Mouse (Mus musculus) limb, embryonic 14.5 days (tissue): Measurements from ENCODE around the gene Sh3pxd2b. TPM values are rescaled to one million over a fixed set of nuclear protein-coding genes. Genes with fewer than 3 reads are reported as not detected.

Experiments
- ATAC-seq: fragments of 200-750 bp; cut with Nextera tagmentation; 2 replicates; pipeline ENCODE4 v1.8.0; 2017; ENCODE audit warnings: low read depth, moderate number of reproducible peaks, moderate TSS enrichment; ENCODE audit not compliant: low FRiP score
- DNase-seq: peaks from one replicate; pipeline ENCODE4 v3.0.0-alpha.2; 2015; ENCODE audit warnings: low spot score
- H3K27ac ChIP-seq: fragments of 300-500 bp; sonication (generic); replicated peaks from 2 replicates; pipeline ENCODE4 v1.5.1; 2014; ENCODE audit warnings: low read depth, mild to moderate bottlenecking, low read length, moderate library complexity, mixed read lengths
- H3K27me3 ChIP-seq: fragments of 300-500 bp; sonication (generic); 2 replicates; pipeline ENCODE4 v1.6.1; 2014; ENCODE audit warnings: low read length, mixed read lengths; ENCODE audit not compliant: control insufficient read depth, insufficient read depth
- H3K36me3 ChIP-seq: fragments of 300-500 bp; sonication (generic); 2 replicates; pipeline ENCODE4 v1.6.1; 2014; ENCODE audit warnings: mild to moderate bottlenecking, low read length, moderate library complexity, mixed read lengths; ENCODE audit not compliant: control insufficient read depth, insufficient read depth
- H3K4me1 ChIP-seq: fragments of 300-500 bp; sonication (generic); 2 replicates; pipeline ENCODE4 v1.6.1; 2014; ENCODE audit warnings: antibody characterized with exemption, low read length, mixed read lengths; ENCODE audit not compliant: control insufficient read depth, insufficient read depth
- H3K4me2 ChIP-seq: fragments of 300-500 bp; sonication (generic); replicated peaks from 2 replicates; pipeline ENCODE4 v1.6.1; 2014; ENCODE audit warnings: low read depth, mild to moderate bottlenecking, low read length, moderate library complexity; ENCODE audit not compliant: severe bottlenecking
- H3K4me3 ChIP-seq: fragments of 300-500 bp; sonication (generic); replicated peaks from 2 replicates; pipeline ENCODE4 v1.5.1; 2014; ENCODE audit warnings: low read length
- H3K9ac ChIP-seq: fragments of 300-500 bp; sonication (generic); 2 replicates; pipeline ENCODE4 v1.6.1; 2014; ENCODE audit warnings: mild to moderate bottlenecking, low read depth, low read length, moderate library complexity; ENCODE audit not compliant: severe bottlenecking
- H3K9me3 ChIP-seq: fragments of 300-500 bp; sonication (generic); 2 replicates; pipeline ENCODE4 v1.6.1; 2016; ENCODE audit warnings: low read length; ENCODE audit not compliant: control insufficient read depth
- POLR2A ChIP-seq: fragments of 200-500 bp; IDR thresholded peaks from 2 replicates; pipeline ENCODE4 v1.8.0; 2012; ENCODE audit warnings: inconsistent platforms, mild to moderate bottlenecking, moderate library complexity, borderline replicate concordance; ENCODE audit not compliant: insufficient read depth, insufficient read length; ENCODE audit errors: extremely low read depth
- WGBS: fragments of 180-500 bp; shearing (Covaris S2); extraction: QIAGEN DNeasy Blood & Tissue Kit; methylation state at CpG from one replicate; pipeline ENCODE4 v1.1.7; 2014; 5-methylcytosine and 5-hydroxymethylcytosine counted together
- polyA plus RNA-seq, 2 experiments: library from polyadenylated mRNA; depleted of rRNA in 1 of 2; stranded (reverse) in 1 of 2; unstranded in 1 of 2; fragments of >200 nt; fragmentation: Nextera tagmentation in 1 of 2; extraction: Ambion mirVana in 1 of 2; gene quantifications; 2 replicates each; pipeline versions ENCODE4 v1.2.1 to v1.2.3; 2012 to 2014

Gene Sh3pxd2b
- polyA plus RNA-seq, 2 experiments, result 31.5 to 44.3 TPM

- Histone ChIP-seq H3K36me3 (no peaks in the 10 kb centered on the region), H3K27me3 (no peaks in the 10 kb centered on the region), H3K27ac (peak overlapping the region; percentile 95), H3K4me2 (peak overlapping the region; percentile 68), H3K9ac (peak overlapping the region; percentile 95), H3K4me3 (peak overlapping the region; percentile 92), H3K4me1 (peaks cover 22% of the 10 kb centered on the region), H3K9me3 (no peaks in the 10 kb centered on the region)
- TF ChIP-seq POLR2A, result no peak
- DNase-seq (peak; percentile 64), ATAC-seq (peak; percentile 21)
- WGBS, result 3% methylated on average over 52 of the region's 58 CpGs
Observed at GRCm38 (mm10) chr11:32455507-32456141, 108.0 kb downstream of the Sh3pxd2b start.

- peak overlapping the region; percentile 95 for H3K27ac ChIP-seq
- no peak for DNase-seq
- no peak for ATAC-seq
Observed at GRCm38 (mm10) chr11:32456356-32456755, 108.7 kb downstream of the Sh3pxd2b start.

GRCm38 (mm10) chr11:32464282-32464681, 116.7 kb downstream of the Sh3pxd2b start:
- Histone ChIP-seq H3K9me3 (no peaks in the 10 kb centered on the region), H3K27me3 (no peaks in the 10 kb centered on the region), H3K36me3 (peaks cover 4% of the 10 kb centered on the region; the same call in 1 of the 2 replicates), H3K4me2 (no peak overlapping the region), H3K4me1 (peaks cover 10% of the 10 kb centered on the region; the same call in 1 of the 2 replicates), H3K27ac (no peak overlapping the region), H3K9ac (no peak overlapping the region), H3K4me3 (no peak overlapping the region)
- no peak for ATAC-seq
- DNase-seq, result no peak
- no peak for TF ChIP-seq POLR2A
- WGBS, result 54% methylated on average over 2 of the region's 2 CpGs

More at GRCm38 (mm10) chr11:32456356-32456755, 108.7 kb downstream of the Sh3pxd2b start:
- Histone ChIP-seq H3K4me2 (peak overlapping the region; percentile 68), H3K9me3 (no peaks in the 10 kb centered on the region), H3K4me1 (peaks cover 22% of the 10 kb centered on the region), H3K4me3 (peak overlapping the region; percentile 92), H3K9ac (peak overlapping the region; percentile 95), H3K27me3 (no peaks in the 10 kb centered on the region), H3K36me3 (no peaks in the 10 kb centered on the region)
- TF ChIP-seq POLR2A, result no peak
- WGBS, result 4% methylated on average over 6 of the region's 6 CpGs

- Histone ChIP-seq H3K9ac (no peak overlapping the region), H3K4me1 (peaks cover 2% of the 10 kb centered on the region; the same call in 1 of the 2 replicates), H3K9me3 (no peaks in the 10 kb centered on the region), H3K27ac (no peak overlapping the region), H3K4me2 (no peak overlapping the region), H3K4me3 (no peak overlapping the region), H3K36me3 (peaks cover 4% of the 10 kb centered on the region; the same call in 1 of the 2 replicates), H3K27me3 (no peaks in the 10 kb centered on the region)
- DNase-seq (no peak), ATAC-seq (no peak)
- WGBS, result 88% methylated on average over 2 of the region's 2 CpGs
- no peak for TF ChIP-seq POLR2A
Observed at GRCm38 (mm10) chr11:32471925-32472324, 124.3 kb downstream of the Sh3pxd2b start.

- no peaks in the 10 kb centered on the region for H3K4me1 ChIP-seq
- H3K4me3 ChIP-seq, result no peak overlapping the region
- ATAC-seq (no peak), DNase-seq (no peak)
- no peak overlapping the region for H3K27ac ChIP-seq
- TF ChIP-seq POLR2A, result no peak
- 85% methylated on average over 3 of the region's 3 CpGs for WGBS
- H3K9ac ChIP-seq, result no peak overlapping the region
- no peaks in the 10 kb centered on the region for H3K27me3 ChIP-seq
- no peaks in the 10 kb centered on the region for H3K36me3 ChIP-seq
- H3K4me2 ChIP-seq, result no peak overlapping the region
- H3K9me3 ChIP-seq, result no peaks in the 10 kb centered on the region
Observed at GRCm38 (mm10) chr11:32474725-32475124, 127.1 kb downstream of the Sh3pxd2b start.
